10 mouse cellular contexts compared by ENCODE assay signal in genomic region chr9:63535042-63535441, GRCm38 (mm10).
DNase-seq lines count a peak whose midpoint lies in the region; ATAC-seq lines count a peak whose summit lies in the region.
"Had no signal": no experiment of that assay in that cellular context is flagged by ENCODE, and none has a peak within 500 bp of the region (broad histone marks: within the 10 kb centered on the region; RNA-seq: fewer than 3 reads in every experiment).

No protein-coding gene starts in this region.

- H3K4me2 ChIP-seq in forebrain, embryonic 11.5 days (ENCODE audit: low read depth, low read length, severe bottlenecking), result no peak overlapping the region
- H3K4me2 ChIP-seq: limb, embryonic 13.5 days had no signal

- H3K27ac ChIP-seq in forebrain, embryonic 11.5 days (ENCODE audit: low read depth, low read length), result peak overlapping the region; percentile 13; the same call in 1 of the 2 replicates
- H3K27ac ChIP-seq: limb, embryonic 13.5 days had no signal

- H3K4me3 ChIP-seq in forebrain, embryonic 11.5 days (ENCODE audit: low read depth, low read length), result no peak overlapping the region
- H3K4me3 ChIP-seq: limb, embryonic 13.5 days had no signal

- peak; percentile 55; the same call in 1 of the 2 replicates for ATAC-seq in forebrain, embryonic 11.5 days (replicated peaks; ENCODE audit: low FRiP score)

- H3K36me3 ChIP-seq in forebrain, embryonic 11.5 days (ENCODE audit: control insufficient read depth, insufficient read depth, low read length), result no peaks in the 10 kb centered on the region
- H3K36me3 ChIP-seq: limb, embryonic 13.5 days had no signal

- peaks cover 18% of the 10 kb centered on the region for H3K4me1 ChIP-seq in forebrain, embryonic 11.5 days (replicated peaks; ENCODE audit: control insufficient read depth, insufficient read depth, low read length)

- peaks cover 6% of the 10 kb centered on the region; the same call in 1 of the 2 replicates for H3K27me3 ChIP-seq in forebrain, embryonic 11.5 days (ENCODE audit: control insufficient read depth, insufficient read depth, low read length)
- H3K27me3 ChIP-seq: limb, embryonic 13.5 days had no signal

- H3K9ac ChIP-seq in forebrain, embryonic 11.5 days (ENCODE audit: low read length), result no peak overlapping the region
- H3K9ac ChIP-seq: limb, embryonic 13.5 days had no signal

- WGBS in forebrain, embryonic 11.5 days, result 15% methylated on average over 6 of the region's 6 CpGs

- no peaks in the 10 kb centered on the region for H3K9me3 ChIP-seq in forebrain, embryonic 11.5 days (ENCODE audit: control insufficient read depth, low read length)
- H3K9me3 ChIP-seq: limb, embryonic 13.5 days had no signal

- intact Hi-C loops in left cerebral cortex, postnatal 4 days (cut with DNase I), result no loop called here

- peak; percentile 67 for DNase-seq in left cerebral cortex, postnatal 4 days
- no peak for DNase-seq in left cerebral cortex, adult 8-10 months (ENCODE audit: low spot score in 2 of 2)
- DNase-seq in forebrain, embryonic 11.5 days (ENCODE audit: low spot score), result peak; percentile 65
- DNase-seq in layer of hippocampus, postnatal 14 days (ENCODE audit: low spot score in 2 of 2), result peak; percentile 55 to 73
- peak; percentile 70 for DNase-seq in retina, embryonic 14.5 days (ENCODE audit: low spot score)
- DNase-seq in gastrocnemius, postnatal 25 days, result no peak
- DNase-seq in kidney, adult 9 months, result no peak
- no peak for DNase-seq in spleen, postnatal 4 days (ENCODE audit: low spot score in 2 of 2)
- DNase-seq: kidney, adult 11 months had no signal

Comparison
In these comparisons a context has a peak if more than half of its experiments do, and no peak if none do; other contexts are left out.
1. DNase-seq: peak in left cerebral cortex, postnatal 4 days (single experiment), forebrain, embryonic 11.5 days (single experiment), layer of hippocampus, postnatal 14 days (2 of 2) and retina, embryonic 14.5 days (single experiment); none in left cerebral cortex, adult 8-10 months (0 of 2), gastrocnemius, postnatal 25 days (single experiment), kidney, adult 9 months (single experiment) and spleen, postnatal 4 days (0 of 2).